Mouse (Mus musculus) layer of hippocampus, postnatal 10 days (tissue): ENCODE data around the gene Amd2. TPM values are rescaled to one million over a fixed set of nuclear protein-coding genes. Genes with fewer than 3 reads are reported as not detected.

Source experiments
- DNase-seq, 2 experiments: peaks; one replicate each; pipeline ENCODE4 v3.0.0; 2021; ENCODE audit warnings: low spot score in 2 of 2
- long read RNA-seq: library from polyadenylated mRNA; stranded (forward); transcript quantifications from one replicate; pipeline ENCODE4 v2.0.0, GENCODE M21; 2023
- total RNA-seq, 2 experiments: library from RNA; stranded (reverse); gene quantifications; 2 replicates each; pipeline ENCODE4 v1.2.3; 2021

Gene Amd2
- 10 to 100 TPM; 14.1 to 14.9 TPM for total RNA-seq
- long read RNA-seq, transcript Amd2-201 (1 exons, 3,218 nt): major isoform, 17 of 17 reads
- long read RNA-seq, partial matches to known transcripts: 0 of 17 reads
- long read RNA-seq, other reads (novel, unspliced or antisense): 0 of 17 reads

DNA sequence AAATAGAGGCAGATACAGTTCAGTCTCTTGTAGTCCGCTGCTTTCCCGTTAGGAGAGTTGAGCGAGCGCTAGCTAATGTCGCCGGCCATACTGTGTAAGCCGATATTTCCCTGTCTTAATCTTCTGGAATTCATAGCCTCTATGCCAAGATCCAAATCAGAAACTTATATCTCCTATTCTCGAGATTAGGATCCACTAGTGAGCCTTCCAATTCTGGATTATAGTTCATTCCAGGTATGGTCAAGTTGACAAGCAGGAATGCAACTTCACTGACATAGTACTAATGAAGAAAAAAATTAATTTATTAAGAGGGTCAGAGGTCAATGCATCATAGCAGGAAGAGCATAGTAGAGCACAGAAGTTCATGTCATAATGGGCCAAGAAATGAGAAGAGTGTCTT lies at the start of gene Amd2:
Gene Amd2, minus strand, starts transcription at position 101 of the 400 bp plus-strand sequence.
- DNase-seq: no peak

DNA sequence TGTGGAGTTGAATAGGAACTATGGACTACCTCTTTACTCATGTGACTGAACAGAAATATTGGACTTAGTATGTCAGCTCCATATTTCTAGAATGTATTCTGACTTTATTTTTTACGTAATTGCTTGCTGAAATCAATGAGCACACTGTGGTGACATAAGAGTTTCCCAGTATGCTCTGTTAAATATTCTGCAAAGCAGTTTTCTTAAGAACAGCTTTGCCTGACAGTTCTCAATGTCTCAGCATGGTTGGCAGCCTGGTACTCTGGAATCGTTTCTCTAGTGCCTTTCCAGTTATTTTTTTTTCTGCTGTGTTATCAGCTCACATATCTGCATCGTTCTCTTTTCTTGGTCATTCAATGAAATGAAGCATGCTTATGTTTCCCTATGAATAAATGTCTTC lies 49.6 kb upstream of the Amd2 start:
- no peak for DNase-seq

DNA sequence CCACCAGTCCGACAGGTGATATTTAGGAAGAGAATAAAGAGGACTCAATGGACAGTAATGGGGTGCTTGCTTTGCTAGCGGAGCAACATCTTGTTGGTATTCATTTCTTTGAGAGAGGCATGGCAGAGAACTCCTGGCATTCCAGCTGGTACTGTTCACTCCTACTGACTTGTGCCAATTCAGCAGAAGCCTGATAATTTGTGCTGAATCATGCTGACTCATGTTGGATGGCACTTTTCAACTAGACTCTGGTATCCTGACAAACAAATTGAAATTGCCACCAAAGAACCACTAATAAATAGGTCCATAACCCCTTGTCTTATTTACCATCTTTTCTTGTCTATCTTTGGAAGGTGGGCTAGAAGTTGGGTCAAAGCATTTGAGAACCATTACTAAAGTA lies 25.9 kb upstream of the Amd2 start:
- DNase-seq: no peak

DNA sequence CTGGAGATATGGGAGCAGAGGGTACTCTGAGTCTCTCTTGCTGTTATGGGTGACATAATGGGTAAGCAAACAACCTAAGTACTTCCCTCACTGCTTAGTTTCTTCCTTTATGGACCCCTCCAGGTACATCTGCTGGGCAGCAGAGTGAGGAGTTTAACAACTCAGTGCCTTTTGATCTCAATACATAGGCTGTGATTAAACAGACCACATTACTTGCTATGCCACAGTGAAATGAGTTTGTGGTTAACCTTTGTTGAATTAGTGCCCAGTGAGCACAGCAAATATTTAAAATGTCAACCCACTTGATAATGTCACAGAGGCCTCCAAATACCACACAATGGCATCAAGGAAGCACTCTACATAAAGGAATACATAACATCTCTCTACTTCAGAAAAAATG lies 2.6 kb upstream of the Amd2 start:
- no peak for DNase-seq
